Mouse (Mus musculus): ENCODE measurements around the gene Plxnc1. TPM values are rescaled to one million over a fixed set of nuclear protein-coding genes. Genes with fewer than 3 reads are reported as not detected.

The Plxnc1 gene
- polyA plus RNA-seq, 1 experiment = 0.05 TPM

GRCm38 (mm10) chr10:94918618-94919017 lies 26.0 kb downstream of the Plxnc1 start:
- H3K27me3 ChIP-seq (ENCODE audit: control insufficient read depth, insufficient read depth, insufficient read length) = no peaks in the 10 kb centered on the region
- H3ac ChIP-seq (ENCODE audit: control insufficient read depth, insufficient read length, low read depth) = no peak overlapping the region
- TF ChIP-seq CEBPB (IDR thresholded peaks at IDR 0.05; ENCODE audit: low read depth) = no peak
- no peak for TF ChIP-seq MYOD1 (IDR thresholded peaks at IDR 0.05; ENCODE audit: control insufficient read depth, insufficient read length, low read depth)
- no peak for TF ChIP-seq CTCF (IDR thresholded peaks at IDR 0.05; ENCODE audit: control insufficient read depth, insufficient read depth, insufficient read length)
- TF ChIP-seq MYOG (IDR thresholded peaks at IDR 0.05; ENCODE audit: control insufficient read depth, extremely low read depth, insufficient read length) = no peak
- no peak for TF ChIP-seq MAX (IDR thresholded peaks at IDR 0.05)
- TF ChIP-seq USF1 (IDR thresholded peaks at IDR 0.05; ENCODE audit: low read depth) = no peak
- no peaks in the 10 kb centered on the region for H3K36me3 ChIP-seq (ENCODE audit: control insufficient read depth, insufficient read depth)
- no peaks in the 10 kb centered on the region for H3K79me3 ChIP-seq (ENCODE audit: low read depth)
- no peak overlapping the region for H3K4me3 ChIP-seq (ENCODE audit: insufficient read depth, poor library complexity, severe bottlenecking)
- H3K79me2 ChIP-seq (ENCODE audit: control insufficient read depth, insufficient read depth) = no peaks in the 10 kb centered on the region

DNA sequence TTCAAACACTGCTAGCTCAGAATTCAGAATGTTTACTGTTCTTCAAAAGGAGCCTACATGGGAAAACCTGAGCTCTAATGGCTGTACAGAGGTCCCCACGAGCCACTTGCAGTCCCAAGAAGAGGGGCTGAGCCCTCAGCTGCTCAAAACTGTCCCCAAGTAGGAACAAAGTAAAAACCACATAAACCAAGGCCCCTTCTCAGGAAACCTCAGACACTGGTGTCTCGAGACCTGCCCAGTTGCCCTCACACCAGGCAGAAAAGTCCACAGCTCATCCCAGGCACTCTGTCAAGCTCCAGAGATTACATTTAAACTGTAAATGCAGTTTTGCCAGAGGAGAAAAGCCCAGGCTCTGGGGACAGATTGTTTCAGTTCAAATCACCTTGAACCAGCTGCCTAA lies 26.6 kb downstream of the Plxnc1 start:
- TF ChIP-seq USF1 (IDR thresholded peaks at IDR 0.05; ENCODE audit: low read depth) (no peak), MYOD1 (IDR thresholded peaks at IDR 0.05; ENCODE audit: control insufficient read depth, insufficient read length, low read depth) (no peak), MAX (IDR thresholded peaks at IDR 0.05) (no peak), MYOG (IDR thresholded peaks at IDR 0.05; ENCODE audit: control insufficient read depth, extremely low read depth, insufficient read length) (no peak), FOSL1 (IDR thresholded peaks at IDR 0.05; ENCODE audit: insufficient read depth, low read length, poor library complexity, severe bottlenecking) (no peak), CTCF (IDR thresholded peaks at IDR 0.05; ENCODE audit: control insufficient read depth, insufficient read depth, insufficient read length) (no peak), CEBPB (IDR thresholded peaks at IDR 0.05; ENCODE audit: low read depth) (no peak)
- no peaks in the 10 kb centered on the region for H3K36me3 ChIP-seq (ENCODE audit: control insufficient read depth, insufficient read depth)
- no peaks in the 10 kb centered on the region for H3K79me3 ChIP-seq (ENCODE audit: low read depth)
- no peaks in the 10 kb centered on the region for H3K27me3 ChIP-seq (ENCODE audit: control insufficient read depth, insufficient read depth, insufficient read length)
- H3ac ChIP-seq (ENCODE audit: control insufficient read depth, insufficient read length, low read depth) = no peak overlapping the region
- H3K79me2 ChIP-seq (ENCODE audit: control insufficient read depth, insufficient read depth) = no peaks in the 10 kb centered on the region
- H3K4me3 ChIP-seq (ENCODE audit: insufficient read depth, poor library complexity, severe bottlenecking) = no peak overlapping the region

DNA sequence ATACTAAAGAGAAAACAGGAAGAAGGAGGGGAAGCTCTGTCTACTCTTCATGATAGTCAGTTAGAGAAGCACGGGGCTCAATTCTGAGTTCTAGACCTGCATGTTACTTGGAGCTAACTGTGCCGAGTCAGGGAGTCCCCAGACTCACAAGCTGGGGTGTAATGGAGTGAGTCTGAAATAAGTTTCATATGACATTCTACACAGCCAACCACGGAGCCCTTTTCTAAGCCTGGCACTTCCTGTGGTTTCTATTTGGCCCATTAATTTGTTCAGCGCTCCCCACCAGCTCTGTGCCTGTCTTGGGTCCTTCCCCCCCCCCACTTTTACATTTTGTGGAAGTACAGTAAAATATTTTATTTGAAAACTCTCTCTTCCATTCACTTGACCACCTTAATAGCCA lies 27.3 kb downstream of the Plxnc1 start:
- Histone ChIP-seq H3K79me3 (ENCODE audit: low read depth) (no peaks in the 10 kb centered on the region), H3K36me3 (ENCODE audit: control insufficient read depth, insufficient read depth) (no peaks in the 10 kb centered on the region), H3K79me2 (ENCODE audit: control insufficient read depth, insufficient read depth) (no peaks in the 10 kb centered on the region), H3ac (ENCODE audit: control insufficient read depth, insufficient read length, low read depth) (no peak overlapping the region), H3K4me3 (ENCODE audit: insufficient read depth, poor library complexity, severe bottlenecking) (no peak overlapping the region), H3K27me3 (ENCODE audit: control insufficient read depth, insufficient read depth, insufficient read length) (no peaks in the 10 kb centered on the region)
- TF ChIP-seq USF1 (IDR thresholded peaks at IDR 0.05; ENCODE audit: low read depth) = no peak
- no peak for TF ChIP-seq MYOD1 (IDR thresholded peaks at IDR 0.05; ENCODE audit: control insufficient read depth, insufficient read length, low read depth)
- TF ChIP-seq FOSL1 (IDR thresholded peaks at IDR 0.05; ENCODE audit: insufficient read depth, low read length, poor library complexity, severe bottlenecking) = no peak
- no peak for TF ChIP-seq MAX (IDR thresholded peaks at IDR 0.05)
- TF ChIP-seq CTCF (IDR thresholded peaks at IDR 0.05; ENCODE audit: control insufficient read depth, insufficient read depth, insufficient read length) = no peak
- TF ChIP-seq CEBPB (IDR thresholded peaks at IDR 0.05; ENCODE audit: low read depth) = no peak
- TF ChIP-seq MYOG (IDR thresholded peaks at IDR 0.05; ENCODE audit: control insufficient read depth, extremely low read depth, insufficient read length) = no peak

DNA sequence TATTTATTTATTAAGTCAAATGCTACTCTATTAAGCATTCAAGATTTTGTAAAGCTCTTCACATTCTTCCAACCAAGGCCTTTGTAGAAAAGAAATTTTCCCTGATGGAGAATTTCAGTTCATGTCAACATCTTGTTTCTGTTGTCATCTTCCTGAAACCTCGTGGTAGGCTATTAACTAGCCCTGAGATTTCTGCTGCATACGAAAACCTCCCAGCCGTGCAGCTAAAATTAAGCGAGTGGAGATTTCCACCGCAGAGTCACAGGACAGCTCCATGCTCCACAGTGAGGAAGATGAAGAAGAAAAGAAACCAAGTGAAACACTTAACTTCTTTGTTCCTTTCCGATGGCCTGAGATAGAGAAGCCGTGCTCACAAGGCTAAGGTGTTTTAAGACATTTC lies 28.0 kb downstream of the Plxnc1 start:
- H3K4me3 ChIP-seq (ENCODE audit: insufficient read depth, poor library complexity, severe bottlenecking) = no peak overlapping the region
- TF ChIP-seq MYOD1 (IDR thresholded peaks at IDR 0.05; ENCODE audit: control insufficient read depth, insufficient read length, low read depth) (no peak), USF1 (IDR thresholded peaks at IDR 0.05; ENCODE audit: low read depth) (no peak), MAX (IDR thresholded peaks at IDR 0.05) (no peak), CEBPB (IDR thresholded peaks at IDR 0.05; ENCODE audit: low read depth) (no peak), CTCF (IDR thresholded peaks at IDR 0.05; ENCODE audit: control insufficient read depth, insufficient read depth, insufficient read length) (no peak), FOSL1 (IDR thresholded peaks at IDR 0.05; ENCODE audit: insufficient read depth, low read length, poor library complexity, severe bottlenecking) (no peak), MYOG (IDR thresholded peaks at IDR 0.05; ENCODE audit: control insufficient read depth, extremely low read depth, insufficient read length) (no peak)

DNA sequence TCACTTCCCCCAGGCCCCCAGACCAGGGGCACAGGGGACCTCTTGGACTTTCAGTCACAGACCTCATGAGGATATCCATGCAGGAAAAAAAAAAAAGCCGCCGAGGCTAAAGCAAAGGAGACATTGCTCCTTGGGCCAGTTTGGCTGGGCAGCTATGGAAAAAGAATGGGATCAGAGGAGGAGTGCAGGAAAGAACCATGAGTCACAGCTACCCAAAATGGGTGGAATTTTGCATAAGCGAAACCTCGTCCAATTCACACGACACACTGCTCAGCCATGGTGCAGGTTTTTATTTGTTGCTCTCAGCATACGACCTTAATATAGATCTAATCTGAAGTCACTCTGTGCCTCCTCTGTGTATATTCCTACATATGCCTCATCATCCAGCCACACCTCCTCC lies 28.9 kb downstream of the Plxnc1 start:
- Histone ChIP-seq H3ac (ENCODE audit: control insufficient read depth, insufficient read length, low read depth) (no peak overlapping the region), H3K79me2 (ENCODE audit: control insufficient read depth, insufficient read depth) (no peaks in the 10 kb centered on the region)
- no peak for TF ChIP-seq MYOG (IDR thresholded peaks at IDR 0.05; ENCODE audit: control insufficient read depth, extremely low read depth, insufficient read length)
- TF ChIP-seq MYOD1 (IDR thresholded peaks at IDR 0.05; ENCODE audit: control insufficient read depth, insufficient read length, low read depth) = no peak

More for the DNA sequence above, 28.0 kb downstream of the Plxnc1 start:
- Histone ChIP-seq H3ac (ENCODE audit: control insufficient read depth, insufficient read length, low read depth) (no peak overlapping the region), H3K79me2 (ENCODE audit: control insufficient read depth, insufficient read depth) (no peaks in the 10 kb centered on the region), H3K79me3 (ENCODE audit: low read depth) (no peaks in the 10 kb centered on the region), H3K36me3 (ENCODE audit: control insufficient read depth, insufficient read depth) (no peaks in the 10 kb centered on the region), H3K27me3 (ENCODE audit: control insufficient read depth, insufficient read depth, insufficient read length) (no peaks in the 10 kb centered on the region)

GRCm38 (mm10) chr10:94914081-94914480 lies 30.6 kb downstream of the Plxnc1 start:
- Histone ChIP-seq H3K36me3 (ENCODE audit: control insufficient read depth, insufficient read depth) (no peaks in the 10 kb centered on the region), H3K4me3 (ENCODE audit: insufficient read depth, poor library complexity, severe bottlenecking) (no peak overlapping the region), H3K27me3 (ENCODE audit: control insufficient read depth, insufficient read depth, insufficient read length) (no peaks in the 10 kb centered on the region), H3ac (ENCODE audit: control insufficient read depth, insufficient read length, low read depth) (no peak overlapping the region), H3K79me3 (ENCODE audit: low read depth) (no peaks in the 10 kb centered on the region), H3K79me2 (ENCODE audit: control insufficient read depth, insufficient read depth) (no peaks in the 10 kb centered on the region)
- TF ChIP-seq MYOD1 (IDR thresholded peaks at IDR 0.05; ENCODE audit: control insufficient read depth, insufficient read length, low read depth) (no peak), CEBPB (IDR thresholded peaks at IDR 0.05; ENCODE audit: low read depth) (no peak), FOSL1 (IDR thresholded peaks at IDR 0.05; ENCODE audit: insufficient read depth, low read length, poor library complexity, severe bottlenecking) (no peak), CTCF (IDR thresholded peaks at IDR 0.05; ENCODE audit: control insufficient read depth, insufficient read depth, insufficient read length) (no peak), MYOG (IDR thresholded peaks at IDR 0.05; ENCODE audit: control insufficient read depth, extremely low read depth, insufficient read length) (no peak), MAX (IDR thresholded peaks at IDR 0.05) (no peak), USF1 (IDR thresholded peaks at IDR 0.05; ENCODE audit: low read depth) (no peak)

More for the DNA sequence above, 28.9 kb downstream of the Plxnc1 start:
- Histone ChIP-seq H3K27me3 (ENCODE audit: control insufficient read depth, insufficient read depth, insufficient read length) (no peaks in the 10 kb centered on the region), H3K79me3 (ENCODE audit: low read depth) (no peaks in the 10 kb centered on the region), H3K4me3 (ENCODE audit: insufficient read depth, poor library complexity, severe bottlenecking) (no peak overlapping the region), H3K36me3 (ENCODE audit: control insufficient read depth, insufficient read depth) (no peaks in the 10 kb centered on the region)

Measured in C2C12 (cell line).